Mouse (Mus musculus): ENCODE measurements around the gene Sox30. TPM values are rescaled to one million over a fixed set of nuclear protein-coding genes. Genes with fewer than 3 reads are reported as not detected.

Gene Sox30
- total and polyA plus RNA-seq, 2 experiments from 2014 or later: 0.06 to 0.16 TPM

DNA sequence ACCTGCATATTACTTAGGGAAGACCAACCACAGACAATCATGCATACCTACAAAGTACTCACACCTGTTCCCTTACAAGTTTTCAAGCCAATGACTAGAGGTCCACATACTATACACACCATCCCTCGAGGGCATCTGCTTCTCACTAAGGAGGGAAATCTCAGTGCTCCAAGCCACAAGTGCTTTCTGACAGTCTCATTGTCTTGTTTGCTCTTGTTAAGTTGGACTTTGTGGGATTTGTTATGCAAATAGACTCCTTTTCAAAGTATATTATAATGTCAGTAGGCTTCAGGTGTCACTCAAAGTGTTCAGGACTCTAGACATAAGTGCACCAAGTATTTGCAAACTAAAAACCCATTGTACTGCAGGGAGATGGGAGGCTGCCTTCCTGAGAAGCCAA is 40.1 kb downstream of the Sox30 start:
- no peak overlapping the region for H3K4me3 ChIP-seq (ENCODE audit: low read depth, low read length)
- no peak for DNase-seq (ENCODE audit: low spot score)
- ATAC-seq (ENCODE audit: low FRiP score): no peak
- no peaks in the 10 kb centered on the region for H3K9me3 ChIP-seq (ENCODE audit: low read length)
- no peak overlapping the region for H3K27ac ChIP-seq (ENCODE audit: low read depth, low read length)
- no peaks in the 10 kb centered on the region for H3K4me1 ChIP-seq (ENCODE audit: insufficient read depth, low read length)
- no peak overlapping the region for H3K9ac ChIP-seq (replicated peaks; ENCODE audit: low read length, poor library complexity, severe bottlenecking)
- H3K4me2 ChIP-seq (ENCODE audit: low read depth, low read length, poor library complexity, severe bottlenecking): no peak overlapping the region
- no peaks in the 10 kb centered on the region for H3K36me3 ChIP-seq (ENCODE audit: insufficient read depth, low read length)
- no peak for TF ChIP-seq CTCF (IDR thresholded peaks at IDR 0.05)
- H3K27me3 ChIP-seq (ENCODE audit: insufficient read depth, low read length): no peaks in the 10 kb centered on the region
- WGBS: 54% methylated on average over 1 of the region's 1 CpGs

DNA sequence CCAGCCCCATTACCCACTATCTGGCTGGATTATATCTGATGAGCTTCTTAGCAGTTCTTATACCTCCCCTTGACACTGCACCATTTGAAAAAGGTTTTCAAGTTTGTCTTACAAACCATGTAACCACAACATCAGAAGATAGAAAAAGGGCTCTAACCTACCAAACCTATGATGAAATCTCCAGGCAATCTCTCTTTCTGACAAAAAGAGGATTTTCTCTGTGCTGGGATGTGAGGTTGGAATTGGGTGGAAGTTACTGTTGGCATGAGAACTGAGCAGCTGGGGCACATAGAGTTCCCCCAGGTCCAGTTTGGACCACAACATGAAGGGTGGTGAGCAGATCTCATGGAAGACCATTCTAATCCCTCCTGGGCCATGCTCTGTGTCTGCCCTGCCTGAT is 41.7 kb downstream of the Sox30 start:
- no peaks in the 10 kb centered on the region for H3K9me3 ChIP-seq (ENCODE audit: low read length)
- no peak for TF ChIP-seq CTCF (IDR thresholded peaks at IDR 0.05)
- no peaks in the 10 kb centered on the region for H3K4me1 ChIP-seq (ENCODE audit: insufficient read depth, low read length)
- H3K27ac ChIP-seq (ENCODE audit: low read depth, low read length): no peak overlapping the region
- no peaks in the 10 kb centered on the region for H3K36me3 ChIP-seq (ENCODE audit: insufficient read depth, low read length)
- H3K4me2 ChIP-seq (ENCODE audit: low read depth, low read length, poor library complexity, severe bottlenecking): no peak overlapping the region
- DNase-seq (ENCODE audit: low spot score): no peak
- H3K9ac ChIP-seq (replicated peaks; ENCODE audit: low read length, poor library complexity, severe bottlenecking): no peak overlapping the region
- no peaks in the 10 kb centered on the region for H3K27me3 ChIP-seq (ENCODE audit: insufficient read depth, low read length)
- no peak for ATAC-seq (ENCODE audit: low FRiP score)
- no peak overlapping the region for H3K4me3 ChIP-seq (ENCODE audit: low read depth, low read length)

GRCm38 (mm10) chr11:46022983-46023382 is 42.9 kb downstream of the Sox30 start:
- Histone ChIP-seq H3K27ac (ENCODE audit: low read depth, low read length) (no peak overlapping the region), H3K36me3 (ENCODE audit: insufficient read depth, low read length) (no peaks in the 10 kb centered on the region), H3K9me3 (ENCODE audit: low read length) (no peaks in the 10 kb centered on the region), H3K4me3 (ENCODE audit: low read depth, low read length) (no peak overlapping the region), H3K4me1 (ENCODE audit: insufficient read depth, low read length) (no peaks in the 10 kb centered on the region), H3K4me2 (ENCODE audit: low read depth, low read length, poor library complexity, severe bottlenecking) (no peak overlapping the region), H3K27me3 (ENCODE audit: insufficient read depth, low read length) (no peaks in the 10 kb centered on the region), H3K9ac (replicated peaks; ENCODE audit: low read length, poor library complexity, severe bottlenecking) (no peak overlapping the region)
- no peak for TF ChIP-seq CTCF (IDR thresholded peaks at IDR 0.05)
- 88% methylated on average over 6 of the region's 6 CpGs for WGBS
- ATAC-seq (ENCODE audit: low FRiP score): no peak
- no peak for DNase-seq (ENCODE audit: low spot score)

DNA sequence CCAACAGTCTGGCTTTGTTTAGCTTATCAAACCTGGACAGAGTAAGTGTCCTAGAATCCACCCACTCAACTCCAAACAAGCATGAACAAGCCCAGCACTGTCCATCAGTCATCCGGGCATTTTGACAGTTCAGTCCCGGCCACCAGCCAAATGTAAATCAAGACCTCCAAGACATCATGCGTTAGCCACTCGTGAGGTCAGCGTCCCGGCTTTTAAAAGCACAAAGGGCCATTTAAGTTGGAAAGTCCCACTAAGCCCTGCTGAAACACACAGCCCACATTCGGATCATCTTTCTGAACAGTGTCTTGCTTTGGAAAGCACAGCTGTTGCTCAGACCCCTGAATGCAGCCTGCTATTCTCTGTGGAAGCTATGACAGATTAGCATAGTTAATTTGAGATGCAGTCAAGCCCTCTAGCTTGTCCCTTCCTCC is 45.9 kb downstream of the Sox30 start:
- DNase-seq (ENCODE audit: low spot score) (peak; percentile 42), ATAC-seq (ENCODE audit: low FRiP score) (no peak)
- H3K27me3 ChIP-seq (ENCODE audit: insufficient read depth, low read length): no peaks in the 10 kb centered on the region
- no peak overlapping the region for H3K27ac ChIP-seq (ENCODE audit: low read depth, low read length)
- no peak for TF ChIP-seq CTCF (IDR thresholded peaks at IDR 0.05)
- H3K4me3 ChIP-seq (ENCODE audit: low read depth, low read length): no peak overlapping the region
- H3K4me1 ChIP-seq (ENCODE audit: insufficient read depth, low read length): peaks cover 2% of the 10 kb centered on the region; the same call in 1 of the 2 replicates
- H3K9ac ChIP-seq (replicated peaks; ENCODE audit: low read length, poor library complexity, severe bottlenecking): no peak overlapping the region
- no peaks in the 10 kb centered on the region for H3K36me3 ChIP-seq (ENCODE audit: insufficient read depth, low read length)
- no peaks in the 10 kb centered on the region for H3K9me3 ChIP-seq (ENCODE audit: low read length)
- H3K4me2 ChIP-seq (ENCODE audit: low read depth, low read length, poor library complexity, severe bottlenecking): no peak overlapping the region
- 39% methylated on average over 7 of the region's 7 CpGs for WGBS

DNA sequence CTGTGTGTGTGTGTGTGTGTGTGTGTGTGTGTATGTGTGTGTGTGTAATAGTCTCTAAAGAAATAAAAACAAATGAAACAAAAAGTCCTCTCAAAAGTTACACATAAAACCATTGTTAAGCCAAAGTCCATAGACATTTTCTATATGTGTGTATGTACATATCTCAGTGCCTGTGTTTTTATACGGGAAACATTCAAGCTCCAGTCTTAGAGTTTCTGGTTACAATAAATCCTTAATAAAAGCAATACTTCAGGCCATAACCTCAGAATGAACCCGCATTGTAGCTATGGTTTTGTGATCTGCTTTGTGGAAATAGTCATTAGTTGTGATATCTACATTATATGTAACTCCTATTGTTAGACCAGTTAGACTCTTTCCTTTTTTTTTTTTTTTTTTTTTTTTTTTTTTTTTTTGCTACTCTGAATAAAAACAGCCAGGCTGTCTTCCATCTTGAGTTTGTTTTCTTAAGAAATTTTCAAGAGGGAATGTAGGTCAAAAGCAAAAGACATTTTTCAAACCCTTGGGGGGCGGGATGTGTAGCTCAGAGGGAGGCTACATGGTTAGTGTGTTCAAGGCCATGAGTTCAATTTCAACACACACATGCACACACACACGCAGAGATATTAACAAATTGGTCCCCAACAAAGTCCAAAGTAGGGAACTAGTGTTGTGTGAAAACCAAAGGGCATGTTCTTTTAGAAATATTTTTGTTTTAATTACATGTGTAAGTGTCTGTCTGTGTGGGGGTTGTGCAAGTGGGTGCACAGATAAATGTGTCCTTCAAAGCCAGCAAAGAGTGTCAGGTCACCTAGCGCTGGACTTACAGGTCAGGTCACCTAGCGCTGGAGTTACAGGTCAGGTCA is 48.1 kb downstream of the Sox30 start:
- no peak for TF ChIP-seq CTCF (IDR thresholded peaks at IDR 0.05)
- Histone ChIP-seq H3K9ac (replicated peaks; ENCODE audit: low read length, poor library complexity, severe bottlenecking) (no peak overlapping the region), H3K4me2 (ENCODE audit: low read depth, low read length, poor library complexity, severe bottlenecking) (no peak overlapping the region), H3K27ac (ENCODE audit: low read depth, low read length) (no peak overlapping the region), H3K4me1 (ENCODE audit: insufficient read depth, low read length) (peaks cover 2% of the 10 kb centered on the region; the same call in 1 of the 2 replicates), H3K9me3 (ENCODE audit: low read length) (no peaks in the 10 kb centered on the region), H3K36me3 (ENCODE audit: insufficient read depth, low read length) (no peaks in the 10 kb centered on the region), H3K27me3 (ENCODE audit: insufficient read depth, low read length) (no peaks in the 10 kb centered on the region), H3K4me3 (ENCODE audit: low read depth, low read length) (no peak overlapping the region)
- 84% methylated on average over 6 of the region's 6 CpGs for WGBS
- ATAC-seq (ENCODE audit: low FRiP score): no peak
- no peak for DNase-seq (ENCODE audit: low spot score)

GRCm38 (mm10) chr11:46029485-46029884 is 49.4 kb downstream of the Sox30 start:
- no peak overlapping the region for H3K27ac ChIP-seq (ENCODE audit: low read depth, low read length)
- no peaks in the 10 kb centered on the region for H3K9me3 ChIP-seq (ENCODE audit: low read length)
- no peaks in the 10 kb centered on the region for H3K36me3 ChIP-seq (ENCODE audit: insufficient read depth, low read length)
- ATAC-seq (ENCODE audit: low FRiP score) (no peak), DNase-seq (ENCODE audit: low spot score) (no peak)
- WGBS: 73% methylated on average over 2 of the region's 2 CpGs
- H3K9ac ChIP-seq (replicated peaks; ENCODE audit: low read length, poor library complexity, severe bottlenecking): no peak overlapping the region
- H3K4me2 ChIP-seq (ENCODE audit: low read depth, low read length, poor library complexity, severe bottlenecking): no peak overlapping the region
- no peak for TF ChIP-seq CTCF (IDR thresholded peaks at IDR 0.05)
- H3K4me3 ChIP-seq (ENCODE audit: low read depth, low read length): no peak overlapping the region
- no peaks in the 10 kb centered on the region for H3K27me3 ChIP-seq (ENCODE audit: insufficient read depth, low read length)
- H3K4me1 ChIP-seq (ENCODE audit: insufficient read depth, low read length): peaks cover 2% of the 10 kb centered on the region; the same call in 1 of the 2 replicates

Measured in midbrain, postnatal 0 days (tissue).